Mouse (Mus musculus) E14TG2a.4 (cell line): ENCODE measurements at regions not wholly inside any gene's neighbourhood (a gene's known extent, or its start where the extent isn't known, plus 50 kb on each side); places are given as distances from the start of the nearest gene placed in this dataset.
"Not testable (repeated sequence)": the region's sequence is repeated elsewhere in the genome, so short reads cannot be mapped to it uniquely, and the experiment has no call there.

ENCODE experiments used
- H3K27me3 ChIP-seq: 2 replicates; pipeline ENCODE4 v1.6.1; 2014; ENCODE audit warnings: low read length, control low read depth; ENCODE audit not compliant: insufficient read depth
- H3K36me3 ChIP-seq: 2 replicates; pipeline ENCODE4 v1.6.1; 2014; ENCODE audit warnings: low read length, control low read depth; ENCODE audit not compliant: insufficient read depth
- H3K4me1 ChIP-seq: replicated peaks from 2 replicates; pipeline ENCODE4 v1.6.1; 2014; ENCODE audit warnings: low read depth, low read length, control low read depth
- H3K4me3 ChIP-seq: replicated peaks from 2 replicates; pipeline ENCODE4 v1.5.1; 2014; ENCODE audit warnings: mild to moderate bottlenecking, low read length
- H3K9me3 ChIP-seq: 2 replicates; pipeline ENCODE4 v1.6.1; 2014; ENCODE audit warnings: low read length, control low read depth
- CTCF ChIP-seq: conservative IDR thresholded peaks from 2 replicates; pipeline ENCODE4 v1.5.1; 2014; ENCODE audit warnings: low read length
- NANOG ChIP-seq: IDR thresholded peaks from 2 replicates; pipeline ENCODE4 v1.6.1; 2014; ENCODE audit warnings: borderline replicate concordance, low read length, mixed read lengths
- POU5F1 ChIP-seq: IDR thresholded peaks from 2 replicates; pipeline ENCODE4 v1.6.1; 2014; ENCODE audit warnings: low read length, borderline replicate concordance

DNA sequence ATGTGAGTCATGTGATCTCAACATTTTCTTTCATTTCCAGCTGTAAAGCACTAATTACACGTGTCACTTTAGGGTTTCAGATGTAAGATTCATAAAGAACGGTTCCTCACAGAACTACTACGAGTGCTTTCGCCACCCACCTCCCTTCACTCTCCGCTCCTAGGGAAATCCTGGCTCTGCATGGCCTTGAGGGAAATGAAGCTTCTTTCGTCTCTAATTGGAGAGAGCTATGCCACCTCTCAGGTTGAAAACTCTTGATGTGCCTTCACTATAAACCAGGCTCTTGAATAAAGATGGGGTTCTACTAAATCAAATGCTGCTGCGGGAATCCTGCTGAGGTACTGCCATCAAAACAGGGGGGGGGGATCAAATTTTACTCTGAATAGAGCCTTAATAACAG is 686.0 kb upstream of the Hs3st1 start:
- Histone ChIP-seq H3K4me1 (no peaks in the 10 kb centered on the region), H3K36me3 (no peaks in the 10 kb centered on the region), H3K4me3 (no peak overlapping the region), H3K27me3 (no peaks in the 10 kb centered on the region), H3K9me3 (no peaks in the 10 kb centered on the region)
- TF ChIP-seq NANOG (no peak), POU5F1 (no peak), CTCF (no peak)

DNA sequence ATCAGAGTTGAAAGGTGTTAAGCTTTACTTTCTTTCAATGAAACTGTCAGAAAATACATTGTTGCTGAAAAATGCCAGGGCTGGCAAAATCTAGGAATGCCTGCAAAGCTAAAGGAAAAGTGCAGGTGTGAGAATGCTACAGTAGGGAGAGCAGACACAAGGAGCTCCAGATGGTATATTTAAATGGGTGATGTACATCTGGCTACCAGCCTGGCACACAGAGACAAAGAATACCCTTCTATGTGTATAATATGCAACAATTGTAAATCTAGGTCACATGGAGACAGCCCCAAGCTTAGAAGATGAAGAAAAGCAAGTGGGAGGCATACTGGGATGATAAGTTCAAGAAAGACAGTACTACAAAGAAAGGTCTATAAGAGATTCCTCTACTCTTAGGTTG is 647.4 kb upstream of the Hs3st1 start:
- H3K36me3 ChIP-seq, result no peaks in the 10 kb centered on the region
- no peaks in the 10 kb centered on the region for H3K27me3 ChIP-seq
- H3K9me3 ChIP-seq, result no peaks in the 10 kb centered on the region
- TF ChIP-seq POU5F1, result no peak
- no peak for TF ChIP-seq NANOG
- no peak for TF ChIP-seq CTCF
- H3K4me3 ChIP-seq, result no peak overlapping the region
- H3K4me1 ChIP-seq, result no peaks in the 10 kb centered on the region

DNA sequence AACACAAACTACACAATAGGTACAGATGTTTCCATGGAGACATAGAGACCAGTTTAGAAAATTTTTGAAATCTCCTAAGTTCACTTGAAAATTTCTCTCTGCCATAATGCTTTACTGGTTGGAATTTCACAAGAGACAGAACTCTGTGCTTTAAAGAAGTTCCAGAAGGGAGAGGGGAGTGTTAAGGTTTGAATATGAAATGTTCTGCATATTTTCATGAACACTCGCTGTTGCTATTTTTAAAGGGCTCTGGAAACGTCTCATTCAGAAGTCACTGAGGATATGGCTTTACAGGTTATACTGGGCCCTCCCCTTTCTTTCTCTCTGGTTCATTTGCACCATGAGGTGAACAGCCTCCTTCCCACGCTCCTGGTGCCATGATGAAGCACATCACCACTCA is 639.5 kb upstream of the Hs3st1 start:
- Histone ChIP-seq H3K27me3 (no peaks in the 10 kb centered on the region), H3K4me3 (no peak overlapping the region), H3K9me3 (no peaks in the 10 kb centered on the region), H3K4me1 (no peaks in the 10 kb centered on the region), H3K36me3 (no peaks in the 10 kb centered on the region)
- no peak for TF ChIP-seq CTCF
- no peak for TF ChIP-seq NANOG
- TF ChIP-seq POU5F1, result no peak

DNA sequence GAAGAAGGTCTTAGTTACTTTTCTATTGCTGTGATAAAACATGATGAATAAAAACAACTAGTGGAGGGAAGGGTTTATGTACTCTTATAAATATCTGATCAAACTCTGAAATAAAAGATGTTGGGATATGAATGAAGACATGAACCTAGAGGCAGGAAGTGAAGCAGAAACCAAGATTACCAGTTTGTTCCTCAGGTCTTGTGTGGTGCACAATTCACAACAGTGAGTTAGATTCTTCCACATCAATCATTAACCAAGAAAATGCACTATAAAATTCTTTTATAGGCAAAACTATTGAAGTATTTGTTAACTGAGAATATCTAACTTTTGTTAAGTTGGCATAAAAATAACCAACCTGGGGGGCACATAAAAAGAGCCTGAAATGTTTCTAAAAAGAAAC is 634.3 kb upstream of the Hs3st1 start:
- Histone ChIP-seq H3K4me1 (no peaks in the 10 kb centered on the region), H3K4me3 (no peak overlapping the region), H3K36me3 (no peaks in the 10 kb centered on the region), H3K9me3 (no peaks in the 10 kb centered on the region), H3K27me3 (no peaks in the 10 kb centered on the region)
- TF ChIP-seq POU5F1 (no peak), NANOG (no peak)

DNA sequence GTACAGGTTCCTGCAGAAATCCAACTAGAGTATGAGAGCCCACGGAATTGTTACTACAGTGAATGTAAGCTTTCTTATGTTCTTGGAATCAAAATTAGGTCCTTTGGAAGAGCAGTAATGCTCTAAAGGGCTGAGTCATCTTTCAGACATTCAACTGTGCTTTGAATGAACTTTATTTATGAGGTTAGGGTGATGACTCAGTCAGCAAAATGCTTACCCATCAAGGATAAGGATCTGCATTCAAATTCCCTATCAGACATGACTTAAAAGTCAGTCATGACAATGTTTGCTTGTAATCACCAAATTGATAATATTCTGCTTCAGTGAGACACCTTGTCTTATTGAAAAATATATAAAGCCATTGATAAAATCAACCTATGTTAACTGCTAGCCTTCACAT is 611.7 kb upstream of the Hs3st1 start:
- H3K36me3 ChIP-seq, result no peaks in the 10 kb centered on the region
- no peak overlapping the region for H3K4me3 ChIP-seq
- H3K4me1 ChIP-seq, result no peaks in the 10 kb centered on the region
- H3K27me3 ChIP-seq, result no peaks in the 10 kb centered on the region
- H3K9me3 ChIP-seq, result no peaks in the 10 kb centered on the region
- TF ChIP-seq CTCF (no peak), NANOG (no peak), POU5F1 (no peak)

DNA sequence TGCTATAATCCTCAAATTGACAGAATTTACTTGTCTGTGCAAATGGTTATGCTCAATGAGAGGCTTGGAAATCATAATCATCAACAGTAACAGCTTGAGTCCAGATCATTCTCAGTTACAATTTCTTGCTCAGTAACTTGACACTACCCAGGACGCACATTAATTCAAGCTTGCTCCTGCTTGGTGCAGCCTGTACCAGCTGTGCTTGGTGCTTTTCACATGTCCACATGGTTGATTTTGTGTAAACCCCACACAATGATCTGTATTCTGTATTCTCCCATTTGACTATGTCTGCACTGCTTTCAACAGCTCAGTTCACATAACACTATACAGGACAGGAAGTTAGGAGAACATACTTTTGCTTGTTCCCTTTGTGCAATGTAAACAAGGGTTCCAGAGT is 576.0 kb upstream of the Hs3st1 start:
- H3K36me3 ChIP-seq, result no peaks in the 10 kb centered on the region
- no peaks in the 10 kb centered on the region for H3K27me3 ChIP-seq
- no peaks in the 10 kb centered on the region for H3K4me1 ChIP-seq
- no peaks in the 10 kb centered on the region for H3K9me3 ChIP-seq
- H3K4me3 ChIP-seq, result no peak overlapping the region
- no peak for TF ChIP-seq POU5F1
- TF ChIP-seq NANOG, result no peak
- no peak for TF ChIP-seq CTCF

DNA sequence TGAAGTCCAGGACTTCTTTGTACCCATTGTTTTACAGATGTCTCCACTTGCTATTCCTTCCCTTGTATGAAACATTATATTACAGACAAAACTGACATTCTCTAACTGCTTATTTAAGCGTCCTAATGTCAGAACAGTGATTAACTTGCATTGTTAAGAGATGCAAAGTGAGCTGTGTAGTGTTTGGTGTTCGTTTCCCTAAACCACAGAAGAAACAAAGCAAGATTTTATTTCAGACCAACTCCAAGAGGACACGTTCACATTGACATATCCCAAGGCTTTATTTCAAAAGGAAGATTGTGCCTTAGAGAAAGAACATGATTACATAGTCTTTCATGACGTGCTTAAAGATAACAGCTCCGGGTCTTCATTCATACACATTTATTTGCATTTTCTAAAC is 553.2 kb upstream of the Hs3st1 start:
- no peaks in the 10 kb centered on the region for H3K4me1 ChIP-seq
- no peaks in the 10 kb centered on the region for H3K27me3 ChIP-seq
- no peak for TF ChIP-seq NANOG
- TF ChIP-seq CTCF, result no peak
- TF ChIP-seq POU5F1, result no peak
- H3K9me3 ChIP-seq, result no peaks in the 10 kb centered on the region
- no peak overlapping the region for H3K4me3 ChIP-seq
- no peaks in the 10 kb centered on the region for H3K36me3 ChIP-seq

DNA sequence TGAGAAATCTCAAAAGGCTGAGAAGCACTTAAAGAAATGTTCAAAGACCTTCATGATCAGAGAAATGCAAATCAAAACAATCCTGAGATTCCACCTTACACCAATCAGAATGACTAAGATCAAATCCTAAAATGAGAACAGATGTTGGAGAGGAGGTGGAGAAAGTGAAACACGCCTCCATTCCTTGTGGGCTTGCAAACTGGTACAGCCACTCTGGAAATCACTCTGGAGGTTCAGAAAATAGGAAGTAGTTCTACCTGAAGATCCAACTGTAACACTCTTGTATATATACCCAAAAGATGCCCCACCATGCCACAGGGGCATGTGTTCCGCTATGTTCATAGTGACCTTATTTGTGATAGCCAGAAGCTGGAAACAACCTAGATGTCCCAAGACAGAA is 549.5 kb upstream of the Hs3st1 start:
- not testable (repeated sequence) for H3K9me3 ChIP-seq, H3K27me3 ChIP-seq, H3K4me1 ChIP-seq, H3K36me3 ChIP-seq, H3K4me3 ChIP-seq

DNA sequence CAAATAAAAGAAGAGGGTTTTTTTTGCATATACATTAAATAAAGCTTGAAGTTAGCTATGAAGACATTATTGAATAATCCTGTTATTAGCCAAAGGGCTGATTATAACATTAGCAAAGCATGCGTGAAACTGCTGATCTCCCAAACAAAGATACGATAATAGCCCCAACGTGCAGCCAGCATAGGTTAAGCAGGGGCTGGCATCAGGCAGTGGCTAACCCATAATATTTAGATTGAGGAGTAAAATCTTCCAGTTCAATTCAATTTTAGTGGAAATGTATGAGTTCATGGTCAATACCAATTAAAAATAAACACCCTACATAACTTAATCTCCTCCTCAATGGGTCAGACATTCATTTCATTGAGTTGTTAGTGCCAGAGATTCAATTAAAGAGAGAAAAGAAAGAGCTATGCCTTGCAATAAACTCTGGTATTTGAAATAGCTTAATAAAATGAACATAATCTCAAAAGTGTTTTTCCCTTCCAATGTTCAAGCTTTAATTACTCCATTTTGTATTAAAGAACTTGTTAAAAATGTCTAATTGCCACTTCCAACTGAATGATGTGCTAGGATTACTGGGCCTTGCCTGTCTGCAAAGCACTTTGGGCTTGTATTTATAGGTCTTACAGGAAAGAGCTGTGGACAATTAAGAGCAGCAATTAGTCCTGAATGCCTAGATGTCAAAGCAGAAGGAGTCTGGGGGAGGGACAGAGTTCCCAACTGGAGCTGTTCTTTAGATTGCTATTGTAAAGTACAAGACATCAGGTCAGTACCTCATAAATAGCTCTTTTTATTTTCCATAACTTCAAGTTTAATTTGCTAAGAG is 539.8 kb upstream of the Hs3st1 start:
- no peaks in the 10 kb centered on the region for H3K4me1 ChIP-seq
- H3K36me3 ChIP-seq, result no peaks in the 10 kb centered on the region
- H3K27me3 ChIP-seq, result no peaks in the 10 kb centered on the region
- TF ChIP-seq POU5F1 (no peak), CTCF (no peak), NANOG (no peak)
- H3K9me3 ChIP-seq, result no peaks in the 10 kb centered on the region
- no peak overlapping the region for H3K4me3 ChIP-seq
